Mouse (Mus musculus) kidney, adult 2 months (tissue): ENCODE measurements around the gene Tasp1.

ENCODE experiments used
- CTCF ChIP-seq: fragments of 200-500 bp; conservative IDR thresholded peaks from 2 replicates; pipeline ENCODE4 v1.5.1; 2011; ENCODE audit warnings: low read depth, mild to moderate bottlenecking, control low read depth, low read length, moderate library complexity, mixed read lengths; ENCODE audit not compliant: insufficient read depth, insufficient read length
- POLR2A ChIP-seq: fragments of 200-500 bp; IDR thresholded peaks from one replicate; pipeline ENCODE4 v1.6.1; 2011; ENCODE audit warnings: low read depth, low read length, control low read depth

- TF ChIP-seq POLR2A (no peak), CTCF (no peak)
Observed at GRCm38 (mm10) chr2:139906441-139907157, 160.0 kb downstream of the Tasp1 start.
